In genomic region chr10:80114341-80115284, GRCm38 (mm10) we compare ENCODE assay signal across 8 mouse cellular contexts. TPM values are rescaled to one million over a fixed set of nuclear protein-coding genes. Genes with fewer than 3 reads are reported as not detected.
DNase-seq lines count a peak whose midpoint lies in the region; ATAC-seq lines count a peak whose summit lies in the region.

No protein-coding gene starts in this region.

- 3% methylated on average over 27 of the region's 27 CpGs for WGBS in heart, embryonic 14.5 days
- WGBS in liver, embryonic 15.5 days (ENCODE audit: insufficient replicate concordance): 2% methylated on average over 27 of the region's 27 CpGs
- 3% methylated on average over 27 of the region's 27 CpGs for WGBS in neural tube, embryonic 11.5 days
- 4% methylated on average over 27 of the region's 27 CpGs for WGBS in stomach, embryonic 16.5 days

- ATAC-seq in erythroid progenitor cell, adult 5-6 weeks (replicated peaks; ENCODE audit: low FRiP score, poor library complexity, severe bottlenecking): peak; percentile 59
- peak; percentile 59 for ATAC-seq in heart, embryonic 14.5 days (ENCODE audit: insufficient number of reproducible peaks, insufficient read depth, low FRiP score, low read depth)
- ATAC-seq in liver, embryonic 15.5 days (ENCODE audit: insufficient read depth): peak; percentile 47
- ATAC-seq in neural tube, embryonic 11.5 days (ENCODE audit: insufficient read depth, low FRiP score, low TSS enrichment): peak; percentile 51
- ATAC-seq in stomach, embryonic 16.5 days (ENCODE audit: insufficient read depth, low FRiP score): peak; percentile 68

- H3K9me3 ChIP-seq in heart, embryonic 14.5 days (ENCODE audit: control insufficient read depth, low read length): no peaks in the 10 kb centered on the region
- H3K9me3 ChIP-seq in liver, embryonic 15.5 days (replicated peaks): no peaks in the 10 kb centered on the region
- H3K9me3 ChIP-seq in neural tube, embryonic 11.5 days (ENCODE audit: control insufficient read depth, low read length): no peaks in the 10 kb centered on the region
- H3K9me3 ChIP-seq in stomach, embryonic 16.5 days (replicated peaks; ENCODE audit: control insufficient read depth, low read length): no peaks in the 10 kb centered on the region

- H3K4me2 ChIP-seq in heart, embryonic 14.5 days (ENCODE audit: low read length): peak overlapping the region; percentile 65
- H3K4me2 ChIP-seq in liver, embryonic 15.5 days: peak overlapping the region; percentile 82
- peak overlapping the region; percentile 58 for H3K4me2 ChIP-seq in neural tube, embryonic 11.5 days (ENCODE audit: low read depth)
- H3K4me2 ChIP-seq in stomach, embryonic 16.5 days (ENCODE audit: low read depth, low read length): peak overlapping the region; percentile 70

- DNase-seq in CD4-positive helper T cell, adult 2 months (ENCODE audit: low read depth, low spot score): peak; percentile 86
- peak; percentile 94 for DNase-seq in kidney, postnatal 14 days
- peak; percentile 92 for DNase-seq in neural tube, embryonic 11.5 days (ENCODE audit: low spot score)

- peak overlapping the region; percentile 77 for H3K27ac ChIP-seq in brown adipose tissue, adult 24 weeks (replicated peaks; ENCODE audit: low read depth, low read length)
- H3K27ac ChIP-seq in heart, embryonic 14.5 days (replicated peaks in 1 of 2; ENCODE audit: control insufficient read depth in 1 of 2, insufficient read depth in 1 of 2, low read depth in 2 of 2, low read length in 2 of 2): peak overlapping the region; percentile 89
- H3K27ac ChIP-seq in liver, embryonic 15.5 days (replicated peaks): peak overlapping the region; percentile 97
- H3K27ac ChIP-seq in neural tube, embryonic 11.5 days (ENCODE audit: low read depth, low read length): 0 out of 2 replicates have a peak overlapping the region, but pooled peaks have one; percentile 53
- peak overlapping the region; percentile 95 for H3K27ac ChIP-seq in stomach, embryonic 16.5 days (ENCODE audit: low read length)

- peaks cover 20% of the 10 kb centered on the region for H3K36me3 ChIP-seq in heart, embryonic 14.5 days (ENCODE audit: control insufficient read depth, insufficient read depth, low read length)
- H3K36me3 ChIP-seq in liver, embryonic 15.5 days (replicated peaks): peaks cover 24% of the 10 kb centered on the region
- H3K36me3 ChIP-seq in neural tube, embryonic 11.5 days (ENCODE audit: control insufficient read depth, insufficient read depth, low read length): no peaks in the 10 kb centered on the region
- H3K36me3 ChIP-seq in stomach, embryonic 16.5 days (ENCODE audit: control insufficient read depth, insufficient read depth, low read length): no peaks in the 10 kb centered on the region

- peaks cover 12% of the 10 kb centered on the region for H3K4me1 ChIP-seq in brown adipose tissue, adult 24 weeks (ENCODE audit: control insufficient read depth, insufficient read depth, insufficient read length, low read length)
- H3K4me1 ChIP-seq in heart, embryonic 14.5 days (ENCODE audit: control insufficient read depth in 2 of 2, insufficient read depth in 2 of 2, low read length in 2 of 2): peaks cover 13 to 32% of the 10 kb centered on the region in 2 experiments
- H3K4me1 ChIP-seq in liver, embryonic 15.5 days (replicated peaks): peaks cover 54% of the 10 kb centered on the region
- peaks cover 26% of the 10 kb centered on the region for H3K4me1 ChIP-seq in neural tube, embryonic 11.5 days (ENCODE audit: control insufficient read depth, insufficient read depth, low read length)
- H3K4me1 ChIP-seq in stomach, embryonic 16.5 days (ENCODE audit: control insufficient read depth, insufficient read depth, low read length): peaks cover 27% of the 10 kb centered on the region

- H3K9ac ChIP-seq in heart, embryonic 14.5 days (ENCODE audit: low read length): peak overlapping the region; percentile 79
- peak overlapping the region; percentile 83 for H3K9ac ChIP-seq in liver, embryonic 15.5 days
- H3K9ac ChIP-seq in neural tube, embryonic 11.5 days (ENCODE audit: low read length): peak overlapping the region; percentile 48
- peak overlapping the region; percentile 82 for H3K9ac ChIP-seq in stomach, embryonic 16.5 days (ENCODE audit: low read length)

- H3K4me3 ChIP-seq in brown adipose tissue, adult 24 weeks (ENCODE audit: insufficient read depth, low read depth, low read length): peak overlapping the region; percentile 61
- H3K4me3 ChIP-seq in heart, embryonic 14.5 days (ENCODE audit: control insufficient read depth in 1 of 2, insufficient read depth in 1 of 2, low read depth in 1 of 2, low read length in 2 of 2): peak overlapping the region; percentile 62 to 90
- H3K4me3 ChIP-seq in liver, embryonic 15.5 days (replicated peaks): peak overlapping the region; percentile 70
- peak overlapping the region; percentile 95 for H3K4me3 ChIP-seq in neural tube, embryonic 11.5 days (ENCODE audit: low read depth, low read length)
- H3K4me3 ChIP-seq in stomach, embryonic 16.5 days (replicated peaks; ENCODE audit: low read length): peak overlapping the region; percentile 63

- no peaks in the 10 kb centered on the region for H3K27me3 ChIP-seq in heart, embryonic 14.5 days (ENCODE audit: control insufficient read depth, insufficient read depth, low read length)
- no peaks in the 10 kb centered on the region for H3K27me3 ChIP-seq in liver, embryonic 15.5 days
- no peaks in the 10 kb centered on the region for H3K27me3 ChIP-seq in neural tube, embryonic 11.5 days (ENCODE audit: control insufficient read depth, insufficient read depth, low read length)
- no peaks in the 10 kb centered on the region for H3K27me3 ChIP-seq in stomach, embryonic 16.5 days (ENCODE audit: control insufficient read depth, insufficient read depth, low read length)

RNA-seq across cellular contexts. Expression of gene Stk11, which starts 1.0 kb away (rescaled TPM):
- 113 and 121 TPM in 2 replicates for polyA plus RNA-seq in brown adipose tissue, adult 24 weeks (2012; ENCODE audit: insufficient read depth, insufficient read length, missing spikeins)
- total RNA-seq in erythroid progenitor cell, adult 5-6 weeks (2015; ENCODE audit: low replicate concordance): 224 and 296 TPM in 2 replicates
- total RNA-seq in erythroid progenitor cell, adult 5-6 weeks (2017; ENCODE audit: low replicate concordance): 440 and 520 TPM in 2 replicates
- polyA plus RNA-seq in heart, embryonic 14.5 days (2014; fragmentation: Nextera tagmentation; extraction: Ambion mirVana): 14.6 and 17.7 TPM in 2 replicates
- 16.4 and 21.8 TPM in 2 replicates for polyA plus RNA-seq in liver, embryonic 15.5 days (2015; fragmentation: Nextera tagmentation; extraction: Ambion mirVana)
- polyA plus RNA-seq in neural tube, embryonic 11.5 days (2014; fragmentation: Nextera tagmentation; extraction: Ambion mirVana): 22.0 and 23.5 TPM in 2 replicates
- polyA plus RNA-seq in stomach, embryonic 16.5 days (2015; fragmentation: Nextera tagmentation; extraction: Ambion mirVana): 14.5 and 14.8 TPM in 2 replicates

RNA-seq across cellular contexts. Expression of gene Sbno2, which starts 9.2 kb away (rescaled TPM):
- polyA plus RNA-seq in brown adipose tissue, adult 24 weeks (2012; ENCODE audit: insufficient read depth, insufficient read length, missing spikeins): 14.3 and 16.2 TPM in 2 replicates
- 19.5 and 21.8 TPM in 2 replicates for total RNA-seq in erythroid progenitor cell, adult 5-6 weeks (2015; ENCODE audit: low replicate concordance)
- 34.3 and 36.1 TPM in 2 replicates for total RNA-seq in erythroid progenitor cell, adult 5-6 weeks (2017; ENCODE audit: low replicate concordance)
- 9.5 and 9.6 TPM in 2 replicates for polyA plus RNA-seq in heart, embryonic 14.5 days (2014; fragmentation: Nextera tagmentation; extraction: Ambion mirVana)
- polyA plus RNA-seq in liver, embryonic 15.5 days (2015; fragmentation: Nextera tagmentation; extraction: Ambion mirVana): 10.4 and 12.3 TPM in 2 replicates
- polyA plus RNA-seq in neural tube, embryonic 11.5 days (2014; fragmentation: Nextera tagmentation; extraction: Ambion mirVana): 11.3 and 11.9 TPM in 2 replicates
- polyA plus RNA-seq in stomach, embryonic 16.5 days (2015; fragmentation: Nextera tagmentation; extraction: Ambion mirVana): 17.2 and 19.0 TPM in 2 replicates

RNA-seq across cellular contexts. Expression of gene Atp5d, which starts 23.8 kb away (rescaled TPM):
- polyA plus RNA-seq in brown adipose tissue, adult 24 weeks (2012; ENCODE audit: insufficient read depth, insufficient read length, missing spikeins): 1,146 and 1,395 TPM in 2 replicates
- total RNA-seq in erythroid progenitor cell, adult 5-6 weeks (2015; ENCODE audit: low replicate concordance): 89.3 and 94.8 TPM in 2 replicates
- total RNA-seq in erythroid progenitor cell, adult 5-6 weeks (2017; ENCODE audit: low replicate concordance): 19.4 and 39.9 TPM in 2 replicates
- 988 and 1,015 TPM in 2 replicates for polyA plus RNA-seq in heart, embryonic 14.5 days (2014; fragmentation: Nextera tagmentation; extraction: Ambion mirVana)
- 291 and 300 TPM in 2 replicates for polyA plus RNA-seq in liver, embryonic 15.5 days (2015; fragmentation: Nextera tagmentation; extraction: Ambion mirVana)
- polyA plus RNA-seq in neural tube, embryonic 11.5 days (2014; fragmentation: Nextera tagmentation; extraction: Ambion mirVana): 376 and 386 TPM in 2 replicates
- 536 and 594 TPM in 2 replicates for polyA plus RNA-seq in stomach, embryonic 16.5 days (2015; fragmentation: Nextera tagmentation; extraction: Ambion mirVana)

RNA-seq across cellular contexts. Expression of gene Cbarp, which starts 26.0 kb away (rescaled TPM):
- polyA plus RNA-seq in brown adipose tissue, adult 24 weeks (2012; ENCODE audit: insufficient read depth, insufficient read length, missing spikeins): 1.1 and 1.5 TPM in 2 replicates
- total RNA-seq in erythroid progenitor cell, adult 5-6 weeks (2015; ENCODE audit: low replicate concordance): not detected in 2 replicates
- not detected in 2 replicates for total RNA-seq in erythroid progenitor cell, adult 5-6 weeks (2017; ENCODE audit: low replicate concordance)
- 1.6 and 2.6 TPM in 2 replicates for polyA plus RNA-seq in heart, embryonic 14.5 days (2014; fragmentation: Nextera tagmentation; extraction: Ambion mirVana)
- polyA plus RNA-seq in liver, embryonic 15.5 days (2015; fragmentation: Nextera tagmentation; extraction: Ambion mirVana): 0.35 and 0.51 TPM in 2 replicates
- 11.1 and 11.3 TPM in 2 replicates for polyA plus RNA-seq in neural tube, embryonic 11.5 days (2014; fragmentation: Nextera tagmentation; extraction: Ambion mirVana)
- polyA plus RNA-seq in stomach, embryonic 16.5 days (2015; fragmentation: Nextera tagmentation; extraction: Ambion mirVana): 3.1 and 3.9 TPM in 2 replicates

RNA-seq across cellular contexts. Expression of gene Midn, which starts 33.5 kb away (rescaled TPM):
- polyA plus RNA-seq in brown adipose tissue, adult 24 weeks (2012; ENCODE audit: insufficient read depth, insufficient read length, missing spikeins): 25.5 and 31.6 TPM in 2 replicates
- 20.1 and 23.8 TPM in 2 replicates for total RNA-seq in erythroid progenitor cell, adult 5-6 weeks (2015; ENCODE audit: low replicate concordance)
- 12.5 and 18.2 TPM in 2 replicates for total RNA-seq in erythroid progenitor cell, adult 5-6 weeks (2017; ENCODE audit: low replicate concordance)
- 21.2 and 25.8 TPM in 2 replicates for polyA plus RNA-seq in heart, embryonic 14.5 days (2014; fragmentation: Nextera tagmentation; extraction: Ambion mirVana)
- polyA plus RNA-seq in liver, embryonic 15.5 days (2015; fragmentation: Nextera tagmentation; extraction: Ambion mirVana): 2.9 and 3.1 TPM in 2 replicates
- 70.0 and 78.2 TPM in 2 replicates for polyA plus RNA-seq in neural tube, embryonic 11.5 days (2014; fragmentation: Nextera tagmentation; extraction: Ambion mirVana)
- 7.8 and 9.8 TPM in 2 replicates for polyA plus RNA-seq in stomach, embryonic 16.5 days (2015; fragmentation: Nextera tagmentation; extraction: Ambion mirVana)

Comparison
In these comparisons a context has a peak if more than half of its experiments do, and no peak if none do; other contexts are left out.
1. Peak in every context shown above with its lines: DNase-seq, ATAC-seq, H3K4me3 ChIP-seq and H3K27ac ChIP-seq.